Mouse (Mus musculus): ENCODE results near the gene Josd2.

The Josd2 gene

GRCm38 (mm10) chr7:44467811-44468411 is at the start of gene Josd2:
Josd2 (plus strand) TSS chr7:44467980.
- peak; percentile 91 to 94 for DNase-seq (ENCODE audit: low spot score in 2 of 2)

- DNase-seq (ENCODE audit: low spot score in 2 of 2) = no peak
Measured at GRCm38 (mm10) chr7:44427666-44428065, 40.1 kb upstream of the Josd2 start.

- DNase-seq (ENCODE audit: low spot score in 2 of 2) = no peak
Measured at GRCm38 (mm10) chr7:44428171-44428950, 39.4 kb upstream of the Josd2 start.

DNA sequence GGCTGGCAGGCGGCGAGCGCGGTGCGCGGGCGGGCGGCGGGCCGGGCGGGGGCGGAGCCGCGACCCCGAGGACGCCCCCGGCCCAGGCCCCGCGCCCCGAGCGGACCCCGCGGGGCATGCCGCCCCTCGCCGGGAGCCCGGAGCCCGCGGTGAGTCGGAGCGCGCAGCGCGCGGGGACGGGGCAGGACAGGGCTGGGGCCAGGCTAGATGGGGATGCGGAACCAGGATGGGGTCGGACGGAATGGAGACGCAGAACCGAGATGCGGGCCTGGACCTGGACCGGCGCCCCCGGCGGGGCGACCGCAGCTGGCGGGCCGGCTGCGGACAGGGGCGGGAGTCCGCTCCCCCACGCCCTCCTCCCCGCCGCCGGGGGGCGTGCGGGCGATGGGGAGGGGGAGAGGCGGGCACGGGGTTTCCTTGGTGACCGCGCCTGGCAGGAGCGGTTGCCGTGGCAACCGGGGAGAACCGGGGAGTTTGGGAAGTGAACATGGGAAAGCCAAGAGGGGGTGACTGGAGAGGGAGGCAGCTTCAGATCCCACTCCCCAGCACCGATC is 38.7 kb upstream of the Josd2 start, which contains the start of gene Lrrc4b:
Gene Lrrc4b, plus strand, starts transcription at position 51 of the 554 bp plus-strand sequence.
- DNase-seq (ENCODE audit: low spot score in 2 of 2) = no peak

DNA sequence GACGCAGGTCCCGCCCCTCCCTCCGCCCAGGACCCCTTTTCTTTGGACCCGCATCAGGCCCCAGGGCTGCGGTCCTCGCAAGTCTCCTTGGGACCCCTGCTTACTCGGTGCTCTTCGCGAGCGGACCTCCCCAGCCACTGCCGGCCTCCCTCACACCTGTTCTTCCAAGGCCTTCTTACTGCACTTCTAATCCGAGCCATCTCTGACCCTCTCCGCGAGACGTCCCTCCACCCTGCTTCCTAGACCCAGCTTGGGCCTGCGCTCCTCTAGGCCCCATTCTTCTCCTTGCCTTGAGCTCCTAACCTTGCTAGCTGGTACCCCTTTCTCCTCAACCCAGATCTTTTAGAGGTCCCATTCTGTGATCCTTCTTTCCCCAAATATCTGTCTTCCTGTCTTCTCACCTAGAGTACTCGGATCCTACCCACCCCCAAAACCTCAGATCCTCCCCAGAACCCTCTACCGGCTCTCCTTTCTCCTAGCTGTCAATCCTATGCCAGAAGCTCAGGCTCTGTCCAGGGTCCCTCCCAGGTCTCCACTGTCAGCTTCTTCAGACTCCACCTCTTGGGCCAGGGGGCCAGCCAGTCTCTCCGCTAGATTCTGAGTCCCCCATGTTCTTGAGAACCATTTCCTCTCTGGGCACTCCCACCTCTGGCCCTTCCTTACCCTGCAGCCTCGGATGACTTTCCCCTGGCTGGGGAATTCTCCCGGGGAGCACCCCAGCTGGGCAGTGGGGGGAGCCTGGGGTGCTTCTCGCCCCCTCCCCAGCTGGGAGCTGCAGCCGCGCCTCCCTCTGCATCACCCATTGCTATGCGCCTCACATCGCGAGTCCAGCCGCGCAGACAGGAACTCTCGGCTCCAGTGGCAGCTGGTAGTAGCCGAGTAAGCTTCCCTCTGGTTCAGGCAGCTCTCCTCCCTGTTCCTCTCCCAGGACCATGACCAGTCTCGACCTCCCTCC is 38.0 kb upstream of the Josd2 start:
- no peak for DNase-seq (ENCODE audit: low spot score in 2 of 2)

DNA sequence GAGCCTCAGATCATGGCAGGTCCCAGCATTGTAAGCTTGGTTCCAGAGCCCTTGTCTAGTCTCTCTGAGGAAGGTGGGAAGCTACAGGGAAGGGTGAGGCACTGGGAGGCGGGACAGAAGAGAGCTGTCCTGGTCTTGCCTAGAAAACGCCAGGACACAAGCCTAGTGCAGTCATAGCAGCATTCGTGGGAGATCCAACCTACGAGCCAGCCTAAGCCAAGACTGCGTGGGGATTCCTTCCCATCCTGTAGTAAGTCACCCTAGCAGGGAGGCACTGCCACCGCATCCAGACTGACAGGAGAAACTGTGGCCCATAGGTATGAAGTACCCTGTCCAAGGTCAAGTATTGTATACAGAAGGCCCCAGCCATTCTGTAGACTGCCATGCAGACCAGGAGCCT is 35.2 kb upstream of the Josd2 start:
- no peak for DNase-seq (ENCODE audit: low spot score in 2 of 2)

DNA sequence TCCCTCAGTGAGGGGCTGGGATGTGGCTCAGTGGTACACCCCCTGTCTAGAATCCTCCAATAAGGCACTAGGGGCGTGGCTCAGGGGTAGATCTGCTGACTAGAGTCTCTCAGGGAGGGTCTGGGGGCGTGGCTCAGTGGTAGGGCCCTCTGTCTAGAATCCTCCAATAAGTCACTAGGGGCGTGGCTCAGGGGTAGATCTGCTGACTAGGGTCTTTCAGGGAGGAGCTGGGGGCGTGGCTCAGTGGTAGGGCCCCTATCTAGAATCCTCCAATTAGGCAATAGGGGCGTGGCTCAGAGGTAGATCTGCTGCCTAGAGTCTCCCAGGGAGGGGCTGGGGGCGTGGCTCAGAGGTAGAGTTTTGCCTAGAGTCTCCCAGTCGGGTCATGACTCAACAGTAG is 34.4 kb upstream of the Josd2 start:
- no peak for DNase-seq (ENCODE audit: low spot score in 2 of 2)

DNA sequence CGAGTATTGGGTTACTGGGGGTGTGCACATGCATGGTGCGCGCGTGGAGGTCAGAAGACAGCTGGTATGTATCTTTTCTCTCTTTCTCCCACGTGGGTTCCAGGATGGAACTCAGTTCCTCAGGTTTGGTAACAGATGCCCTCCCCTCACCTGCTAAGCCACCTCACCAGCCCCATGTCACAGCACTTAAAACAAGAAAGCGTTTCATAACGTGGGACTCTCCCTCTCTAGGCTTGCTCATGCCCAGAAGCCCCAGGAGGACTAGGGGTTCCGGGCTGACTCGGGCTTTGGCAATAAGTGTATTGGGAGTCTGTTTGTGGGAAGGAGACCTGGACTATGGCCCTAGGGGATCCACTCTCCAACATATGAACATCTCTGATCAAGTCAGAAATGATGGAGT is 33.7 kb upstream of the Josd2 start:
- no peak for DNase-seq (ENCODE audit: low spot score in 2 of 2)

DNA sequence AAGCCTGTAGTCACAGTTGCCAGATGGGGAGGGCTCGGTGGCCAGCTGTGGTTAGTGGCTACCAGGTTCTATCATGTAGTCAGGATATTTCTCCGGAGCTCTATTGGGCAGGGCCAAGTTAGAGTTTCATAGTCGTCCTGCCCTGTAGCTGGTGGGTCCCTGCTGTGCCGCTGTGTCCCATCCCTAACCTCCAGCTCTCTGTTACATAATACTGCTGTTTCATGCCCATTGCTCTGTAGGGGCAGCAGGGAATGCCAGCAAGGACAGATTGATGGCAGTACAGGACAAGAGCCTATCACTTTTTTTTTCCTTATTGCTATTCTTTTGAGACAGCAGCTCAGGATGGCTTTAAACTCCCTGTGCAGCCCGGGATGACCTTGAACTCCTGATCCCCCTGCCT is 32.0 kb upstream of the Josd2 start:
- DNase-seq (ENCODE audit: low spot score in 2 of 2) = no peak

DNA sequence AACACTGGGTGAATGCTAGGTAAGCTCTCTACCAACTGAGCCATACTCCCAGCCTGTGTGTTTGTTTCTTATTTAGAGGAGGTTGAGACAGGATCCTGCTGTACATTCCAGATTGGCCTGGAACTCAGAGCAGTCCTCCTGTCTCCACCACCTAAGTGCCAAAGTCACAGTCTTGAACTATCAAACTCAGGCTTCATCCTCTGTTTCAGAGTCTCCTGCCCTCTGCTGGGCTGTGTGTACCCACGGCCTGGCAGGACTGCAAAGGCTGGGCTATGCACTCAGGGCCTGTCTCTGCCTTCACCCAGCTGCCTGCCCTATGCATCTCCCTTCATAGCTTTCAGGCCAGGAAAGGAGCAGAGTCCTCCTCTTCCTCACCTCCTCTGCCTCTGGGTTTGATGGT is 31.5 kb upstream of the Josd2 start:
- DNase-seq (ENCODE audit: low spot score in 2 of 2) = no peak

DNA sequence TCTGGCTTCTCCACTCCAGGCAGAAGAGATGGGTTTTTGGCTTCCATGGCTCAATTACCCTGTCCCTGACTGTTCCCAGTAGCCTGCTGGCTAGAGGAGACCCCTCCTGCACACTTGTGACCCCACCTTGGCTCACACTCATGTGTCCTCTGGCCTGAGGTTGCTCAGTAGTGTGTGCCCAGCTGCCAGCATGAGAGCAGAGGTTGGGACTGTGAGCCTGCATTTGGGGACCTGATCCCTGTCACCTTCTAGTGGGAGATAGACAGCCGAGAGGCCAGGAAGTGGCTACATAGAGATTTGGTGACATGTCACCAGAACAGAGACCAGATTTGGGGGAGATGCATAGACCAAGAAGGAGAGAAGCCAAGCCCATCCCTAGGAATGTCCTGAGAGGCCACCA is 30.6 kb upstream of the Josd2 start:
- no peak for DNase-seq (ENCODE audit: low spot score in 2 of 2)

DNA sequence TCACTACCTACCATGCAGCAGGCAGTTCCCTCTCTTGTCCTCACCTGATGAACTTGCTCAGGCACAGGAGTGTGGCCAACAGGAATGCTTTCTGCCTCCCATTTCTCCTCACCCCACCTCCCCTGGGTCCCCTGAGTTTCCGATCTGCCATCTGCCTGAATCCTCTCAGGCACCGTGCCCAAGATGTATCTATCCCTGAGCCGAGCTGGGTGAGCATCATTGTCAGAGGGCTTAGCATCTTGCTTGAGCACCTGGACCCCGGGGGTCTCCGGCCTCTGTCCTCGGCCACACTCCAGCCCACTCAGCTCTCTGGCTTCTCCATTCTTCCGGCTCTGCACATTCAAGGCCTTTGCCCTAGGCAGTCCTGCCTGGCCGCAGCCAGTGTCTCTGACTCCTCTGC is 29.8 kb upstream of the Josd2 start:
- DNase-seq (ENCODE audit: low spot score in 2 of 2) = no peak

GRCm38 (mm10) chr7:44439696-44440095 is 28.1 kb upstream of the Josd2 start:
- DNase-seq (ENCODE audit: low spot score in 2 of 2) = no peak

GRCm38 (mm10) chr7:44440479-44440878 is 27.3 kb upstream of the Josd2 start:
- DNase-seq (ENCODE audit: low spot score in 2 of 2) = no peak

- no peak for DNase-seq (ENCODE audit: low spot score in 2 of 2)
Measured at GRCm38 (mm10) chr7:44441180-44441579, 26.6 kb upstream of the Josd2 start.

GRCm38 (mm10) chr7:44441648-44442109 is 26.1 kb upstream of the Josd2 start:
- DNase-seq (ENCODE audit: low spot score in 2 of 2) = no peak

GRCm38 (mm10) chr7:44442407-44442821 is 25.4 kb upstream of the Josd2 start:
- DNase-seq (ENCODE audit: low spot score in 2 of 2) = no peak

GRCm38 (mm10) chr7:44443268-44444173 is 24.3 kb upstream of the Josd2 start:
- DNase-seq (ENCODE audit: low spot score in 2 of 2) = no peak

GRCm38 (mm10) chr7:44444886-44445527 is 22.8 kb upstream of the Josd2 start:
- no peak for DNase-seq (ENCODE audit: low spot score in 2 of 2)

- no peak for DNase-seq (ENCODE audit: low spot score in 2 of 2)
Measured at GRCm38 (mm10) chr7:44445528-44445923, 22.3 kb upstream of the Josd2 start.

All from urinary bladder, postnatal 36 days (tissue).